Mouse (Mus musculus) embryo, embryonic 10.5 days (tissue): ENCODE data around the gene Olfr527.

Experiments
- DNase-seq: peaks from one replicate; pipeline ENCODE4 v3.0.0-alpha.2; 2015; ENCODE audit warnings: low spot score

The Olfr527 gene

GRCm38 (mm10) chr7:140333717-140334116 is at the start of gene Olfr527:
Gene Olfr527 (plus strand): TSS chr7:140334017.
- no peak for DNase-seq

GRCm38 (mm10) chr7:140295746-140296145 is 38.1 kb upstream of the Olfr527 start:
- DNase-seq: no peak

GRCm38 (mm10) chr7:140296876-140297275 is 36.9 kb upstream of the Olfr527 start:
- DNase-seq: no peak

- DNase-seq: no peak
Observed at GRCm38 (mm10) chr7:140299416-140299815, 34.4 kb upstream of the Olfr527 start.

- DNase-seq: no peak
Observed at GRCm38 (mm10) chr7:140319861-140320385, 13.9 kb upstream of the Olfr527 start.

- DNase-seq: no peak
Observed at GRCm38 (mm10) chr7:140320558-140320957, 13.3 kb upstream of the Olfr527 start, which contains the start of gene Olfr525. Gene Olfr525 (plus strand): TSS chr7:140320858.

- DNase-seq: no peak
Observed at GRCm38 (mm10) chr7:140321135-140321534, 12.7 kb upstream of the Olfr527 start.

GRCm38 (mm10) chr7:140329766-140330304 is 4.0 kb upstream of the Olfr527 start:
- no peak for DNase-seq

- DNase-seq: no peak
Observed at GRCm38 (mm10) chr7:140361571-140361970, 27.8 kb downstream of the Olfr527 start, which contains the start of gene Olfr60. Gene Olfr60 (minus strand): TSS chr7:140361671.

GRCm38 (mm10) chr7:140374300-140374699 is 40.5 kb downstream of the Olfr527 start:
- DNase-seq: no peak

GRCm38 (mm10) chr7:140376231-140376630 is 42.4 kb downstream of the Olfr527 start, which contains the start of gene Olfr530:
Gene Olfr530 (minus strand): TSS chr7:140376331.
- no peak for DNase-seq

- DNase-seq: no peak
Observed at GRCm38 (mm10) chr7:140376911-140377310, 43.1 kb downstream of the Olfr527 start.
